Mouse (Mus musculus): ENCODE data around the gene Rev1. TPM values are rescaled to one million over a fixed set of nuclear protein-coding genes. Genes with fewer than 3 reads are reported as not detected.

Rev1 gene
- 9.4 and 14.2 TPM in 2 replicates for polyA plus RNA-seq (2012; rRNA removed; ENCODE audit: low replicate concordance)

GRCm38 (mm10) chr1:38129501-38130267 lies at the start of gene Rev1:
Gene Rev1 (minus strand): TSS chr1:38129801.

Other genes starting within 250 kb of the Rev1 start
- 8.4 and 9.6 TPM in 2 replicates for gene Mitd1, start 239.4 kb downstream of the Rev1 start, polyA plus RNA-seq (2012; rRNA removed; ENCODE audit: low replicate concordance)
- 64.7 and 89.9 TPM in 2 replicates for gene Mrpl30, start 239.3 kb downstream of the Rev1 start, polyA plus RNA-seq (2012; rRNA removed; ENCODE audit: low replicate concordance)
- gene Lyg2, start 213.3 kb downstream of the Rev1 start, polyA plus RNA-seq (2012; rRNA removed; ENCODE audit: low replicate concordance): not detected in 2 replicates
- not detected in 2 replicates for gene Lyg1, start 172.0 kb downstream of the Rev1 start, polyA plus RNA-seq (2012; rRNA removed; ENCODE audit: low replicate concordance)
- gene Txndc9, start 131.9 kb downstream of the Rev1 start, polyA plus RNA-seq (2012; rRNA removed; ENCODE audit: low replicate concordance): 10.6 and 12.2 TPM in 2 replicates
- 11.9 and 12.8 TPM in 2 replicates for gene Eif5b, start 131.8 kb downstream of the Rev1 start, polyA plus RNA-seq (2012; rRNA removed; ENCODE audit: low replicate concordance)

Measured in subcutaneous adipose tissue, adult 2 months (tissue).